Mouse (Mus musculus) heart, postnatal 14 days (tissue): ENCODE measurements around the gene Wipf2. TPM values are rescaled to one million over a fixed set of nuclear protein-coding genes. Genes with fewer than 3 reads are reported as not detected.

ENCODE experiments used
- DNase-seq, 2 experiments: peaks; one replicate each; pipeline ENCODE4 v3.0.0; 2021 to 2022
- intact Hi-C: fragments of 180-260 bp; cut with DNase I; formaldehyde crosslinking; loops from one replicate; pipeline ENCODE4 v1.15.1; 2025
- total RNA-seq, 2 experiments: library from RNA; stranded (reverse); gene quantifications; 2 replicates each; pipeline ENCODE4 v1.2.3; 2021

Gene Wipf2
- total RNA-seq, 2 experiments from 2014 or later = 8.2 to 10.6 TPM

- intact Hi-C loops = no loop called here
- no peak for DNase-seq
Observed at GRCm38 (mm10) chr11:98953835-98954320, 90.4 kb downstream of the Wipf2 start.

- DNase-seq = peak; percentile 87 to 89
- intact Hi-C loops = no loop called here
Observed at GRCm38 (mm10) chr11:98954373-98954772, 90.9 kb downstream of the Wipf2 start.

Other genes starting within 250 kb of the Wipf2 start
- gene Gm12355, start 238.0 kb upstream of the Wipf2 start, total RNA-seq = 10 to 100 TPM in 1 of 2 experiments, 1 to 10 TPM in 1; 8.8 to 12.9 TPM
- gene Gsdma3, start 237.3 kb upstream of the Wipf2 start, total RNA-seq = 1 to 10 TPM; 4.4 to 4.5 TPM
- under 1 TPM; 0.22 to 0.50 TPM for gene Gsdma2, start 216.9 kb upstream of the Wipf2 start, total RNA-seq
- gene Gsdma, start 199.3 kb upstream of the Wipf2 start, total RNA-seq = not detected
- gene Psmd3, start 181.1 kb upstream of the Wipf2 start, total RNA-seq = 100 to 1,000 TPM; 110 TPM
- gene Csf3, start 162.4 kb upstream of the Wipf2 start, total RNA-seq = not detected
- gene Med24, start 134.2 kb upstream of the Wipf2 start, total RNA-seq = 10 to 100 TPM; 49.5 to 49.8 TPM
- 100 to 1,000 TPM; 123 to 130 TPM for gene Thra, start 123.0 kb upstream of the Wipf2 start, total RNA-seq
- gene Nr1d1, start 88.3 kb upstream of the Wipf2 start, total RNA-seq = 10 to 100 TPM; 20.7 to 31.5 TPM
- 10 to 100 TPM; 71.2 to 71.8 TPM for gene Msl1, start 68.1 kb upstream of the Wipf2 start, total RNA-seq
- 10 to 100 TPM; 23.6 to 25.0 TPM for gene Casc3, start 58.7 kb upstream of the Wipf2 start, total RNA-seq
- gene Rapgefl1, start 26.9 kb upstream of the Wipf2 start, total RNA-seq = 1 to 10 TPM in 1 of 2 experiments, under 1 TPM in 1; 0.61 to 1.0 TPM
- 1 to 10 TPM in 1 of 2 experiments, under 1 TPM in 1; 0.72 to 2.2 TPM for gene Cdc6, start 44.2 kb downstream of the Wipf2 start, total RNA-seq
- gene Rara, start 64.2 kb downstream of the Wipf2 start, total RNA-seq = 10 to 100 TPM; 17.9 to 21.6 TPM
- gene Gjd3, start 119.4 kb downstream of the Wipf2 start, total RNA-seq = 1 to 10 TPM; 1.5 to 2.0 TPM
- 10 to 100 TPM; 16.0 to 34.1 TPM for gene Top2a, start 160.6 kb downstream of the Wipf2 start, total RNA-seq
- 100 to 1,000 TPM; 125 to 129 TPM for gene Igfbp4, start 177.6 kb downstream of the Wipf2 start, total RNA-seq
- gene Tns4, start 225.7 kb downstream of the Wipf2 start, total RNA-seq = under 1 TPM in 1 of 2 experiments, not detected in 1; 0.15 TPM